Mouse (Mus musculus): Measurements from ENCODE around the gene Atf7.

The Atf7 gene

GRCm38 (mm10) chr15:102624970-102625686 is at the start of gene Atf7, which contains the start of gene Gm28047:
Gene Atf7 (minus strand): TSS chr15:102625464.
Gene Gm28047 (minus strand): TSS chr15:102625067.
- in situ Hi-C loops (cut with MboI; ENCODE audit: unreplicated experiment in 2 of 2), result loop anchor here (5.0 kb wide), 4 partner anchors 37 to 158 kb away; no protein-coding TSS in a partner anchor

GRCm38 (mm10) chr15:102673548-102673947 is 48.3 kb upstream of the Atf7 start:
- in situ Hi-C loops (cut with MboI; ENCODE audit: unreplicated experiment in 2 of 2), result loop anchor here (5.0 to 10.0 kb wide), 2 partner anchors 149 to 206 kb away; partner anchors contain the start of gene Npff (in 1 of the 2)

GRCm38 (mm10) chr15:102672215-102673071 is 47.2 kb upstream of the Atf7 start, which contains the start of gene Atp5g2:
Gene Atp5g2 (minus strand): TSS chr15:102672352.
- in situ Hi-C loops (cut with MboI; ENCODE audit: unreplicated experiment in 2 of 2), result loop anchor here (5.0 to 10.0 kb wide), 2 partner anchors 148 to 205 kb away; partner anchors contain the start of gene Npff (in 1 of the 2)

GRCm38 (mm10) chr15:102671721-102672214 is 46.5 kb upstream of the Atf7 start:
- in situ Hi-C loops (cut with MboI; ENCODE audit: unreplicated experiment in 2 of 2), result loop anchor here (5.0 to 10.0 kb wide), 2 partner anchors 147 to 204 kb away; partner anchors contain the start of gene Npff (in 1 of the 2)

- in situ Hi-C loops (cut with MboI; ENCODE audit: unreplicated experiment in 2 of 2), result loop anchor here (5.0 to 10.0 kb wide), 2 partner anchors 146 to 204 kb away; partner anchors contain the start of gene Npff (in 1 of the 2)
Observed at GRCm38 (mm10) chr15:102670767-102671575, 45.7 kb upstream of the Atf7 start.

GRCm38 (mm10) chr15:102670281-102670680 is 45.0 kb upstream of the Atf7 start:
- in situ Hi-C loops (cut with MboI; ENCODE audit: unreplicated experiment in 2 of 2), result loop anchor here (5.0 to 10.0 kb wide), 2 partner anchors 145 to 203 kb away; partner anchors contain the start of gene Npff (in 1 of the 2)

GRCm38 (mm10) chr15:102669571-102669970 is 44.3 kb upstream of the Atf7 start:
- in situ Hi-C loops (cut with MboI; ENCODE audit: unreplicated experiment in 2 of 2), result loop anchor here in 1 of 2 experiments (5.0 kb wide), 1 partner anchor 42 kb away; the partner anchor contains the start of genes Atf7 and Gm28047

- in situ Hi-C loops (cut with MboI; ENCODE audit: unreplicated experiment in 2 of 2), result loop anchor here in 1 of 2 experiments (5.0 kb wide), 1 partner anchor 38 kb away; the partner anchor contains the start of genes Atf7 and Gm28047
Observed at GRCm38 (mm10) chr15:102665494-102665893, 40.2 kb upstream of the Atf7 start.

GRCm38 (mm10) chr15:102663825-102664224 is 38.6 kb upstream of the Atf7 start:
- in situ Hi-C loops (cut with MboI; ENCODE audit: unreplicated experiment in 2 of 2), result loop anchor here in 1 of 2 experiments (5.0 kb wide), 1 partner anchor 37 kb away; the partner anchor contains the start of genes Atf7 and Gm28047

GRCm38 (mm10) chr15:102662601-102663000 is 37.3 kb upstream of the Atf7 start:
- in situ Hi-C loops (cut with MboI; ENCODE audit: unreplicated experiment in 2 of 2), result loop anchor here in 1 of 2 experiments (5.0 kb wide), 1 partner anchor 35 kb away; the partner anchor contains the start of genes Atf7 and Gm28047

GRCm38 (mm10) chr15:102657926-102658381 is 32.7 kb upstream of the Atf7 start:
- in situ Hi-C loops (cut with MboI; ENCODE audit: unreplicated experiment in 2 of 2), result loop anchor here in 1 of 2 experiments (10.0 kb wide), 1 partner anchor 113 kb away; no protein-coding TSS in a partner anchor

- in situ Hi-C loops (cut with MboI; ENCODE audit: unreplicated experiment in 2 of 2), result loop anchor here in 1 of 2 experiments (10.0 kb wide), 1 partner anchor 112 kb away; no protein-coding TSS in a partner anchor
Observed at GRCm38 (mm10) chr15:102656658-102657057, 31.4 kb upstream of the Atf7 start.

GRCm38 (mm10) chr15:102651928-102652660 is 26.8 kb upstream of the Atf7 start:
- in situ Hi-C loops (cut with MboI; ENCODE audit: unreplicated experiment in 2 of 2), result loop anchor here in 1 of 2 experiments (10.0 kb wide), 1 partner anchor 107 kb away; no protein-coding TSS in a partner anchor

GRCm38 (mm10) chr15:102651107-102651506 is 25.8 kb upstream of the Atf7 start:
- in situ Hi-C loops (cut with MboI; ENCODE audit: unreplicated experiment in 2 of 2), result loop anchor here in 1 of 2 experiments (10.0 kb wide), 1 partner anchor 106 kb away; no protein-coding TSS in a partner anchor

- in situ Hi-C loops (cut with MboI; ENCODE audit: unreplicated experiment in 2 of 2), result no loop called here
Observed at GRCm38 (mm10) chr15:102635817-102636216, 10.6 kb upstream of the Atf7 start.

GRCm38 (mm10) chr15:102634684-102635083 is 9.4 kb upstream of the Atf7 start:
- in situ Hi-C loops (cut with MboI; ENCODE audit: unreplicated experiment in 2 of 2), result no loop called here

- in situ Hi-C loops (cut with MboI; ENCODE audit: unreplicated experiment in 2 of 2), result loop anchor here (5.0 kb wide), 2 partner anchors 37 to 42 kb away; no protein-coding TSS in a partner anchor
Observed at GRCm38 (mm10) chr15:102625687-102626055, 407 bp upstream of the Atf7 start.
